Mouse (Mus musculus) lung, postnatal 14 days (tissue): ENCODE results near the gene Pet100.

Experiments used
- DNase-seq: peaks from one replicate; pipeline ENCODE4 v3.0.0; 2021

The Pet100 gene

DNA sequence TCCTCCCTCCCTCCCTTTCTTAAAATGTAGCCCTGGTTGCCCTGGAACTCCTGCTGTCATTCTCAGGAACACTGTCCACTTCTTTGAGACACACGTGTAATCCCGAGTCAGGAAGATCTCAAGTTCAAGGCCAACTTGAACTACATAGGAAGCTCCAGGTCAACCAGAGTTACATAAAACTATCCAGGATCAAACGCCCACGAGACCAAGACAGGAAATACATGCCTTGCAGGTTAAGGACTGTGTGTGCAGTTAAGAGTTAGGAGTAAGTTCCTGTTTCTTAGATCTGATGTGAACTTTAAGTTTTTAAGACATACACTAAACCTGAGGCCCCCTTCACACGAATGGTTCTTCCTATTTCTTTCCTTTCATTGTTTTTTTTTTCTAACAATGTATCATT, 5.6 kb downstream of the Pet100 start:
- no peak for DNase-seq

DNA sequence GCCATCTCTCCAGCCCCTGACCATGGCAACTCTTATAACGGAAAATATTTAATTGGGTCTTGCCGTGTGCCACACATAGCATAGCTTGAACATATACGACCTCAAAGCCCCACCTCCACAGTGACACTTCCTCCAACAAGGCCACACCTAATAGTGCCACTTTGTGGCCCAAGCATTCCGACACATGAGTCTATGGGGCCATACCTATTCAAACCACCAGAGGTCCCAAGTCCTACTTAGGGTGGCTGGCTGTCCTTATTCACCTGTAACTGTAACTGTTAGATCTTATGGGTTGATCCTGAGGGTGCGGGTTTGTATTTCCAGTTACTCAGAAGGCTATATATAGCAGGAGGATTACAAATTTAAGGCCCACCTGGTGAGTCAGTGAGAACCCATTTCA, 6.7 kb downstream of the Pet100 start:
- DNase-seq, result peak; percentile 25

DNA sequence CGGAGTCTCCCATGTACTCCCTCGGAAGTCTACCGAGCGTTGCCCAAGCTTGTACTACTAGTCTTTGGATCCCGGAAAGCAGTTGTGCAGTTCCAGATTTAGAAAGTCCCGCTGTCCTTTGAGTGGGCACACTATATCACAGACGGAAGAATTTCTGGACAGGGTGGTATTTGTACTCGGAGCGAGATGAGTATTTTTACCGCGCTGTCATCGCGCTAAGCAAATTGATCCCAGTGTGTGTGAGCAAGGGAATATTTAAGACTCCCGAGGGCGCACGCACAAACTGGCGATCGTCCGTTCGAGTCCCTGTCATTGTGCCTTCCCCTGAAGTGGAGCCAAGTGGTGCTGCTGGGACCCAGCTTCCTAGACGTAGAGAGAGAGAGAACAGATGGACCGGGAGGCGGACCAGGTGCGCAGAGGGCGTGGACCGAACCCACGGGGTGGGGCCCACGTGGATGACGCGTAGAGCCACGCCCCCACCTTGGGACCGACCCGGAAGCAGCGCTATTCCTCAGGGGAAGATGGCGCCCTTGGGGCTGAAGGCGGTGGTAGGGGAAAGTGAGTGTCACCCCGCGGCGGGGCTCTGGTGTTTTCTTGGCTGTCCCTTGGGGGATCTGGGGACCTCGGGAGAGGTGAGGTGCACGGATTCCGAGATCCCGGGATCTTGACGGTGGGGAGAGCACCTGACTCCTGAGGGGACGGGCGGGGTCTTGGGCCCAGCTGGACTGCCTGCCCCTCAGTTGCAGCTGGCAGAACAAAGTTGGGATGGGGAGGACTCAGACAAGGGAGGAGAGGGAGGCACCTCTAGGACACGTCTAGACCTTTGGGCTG, 9.5 kb downstream of the Pet100 start, which contains the start of gene Stxbp2:
Stxbp2 (plus strand) TSS at position 309 of the 831 bp plus-strand sequence.
- DNase-seq, result peak; percentile 84

DNA sequence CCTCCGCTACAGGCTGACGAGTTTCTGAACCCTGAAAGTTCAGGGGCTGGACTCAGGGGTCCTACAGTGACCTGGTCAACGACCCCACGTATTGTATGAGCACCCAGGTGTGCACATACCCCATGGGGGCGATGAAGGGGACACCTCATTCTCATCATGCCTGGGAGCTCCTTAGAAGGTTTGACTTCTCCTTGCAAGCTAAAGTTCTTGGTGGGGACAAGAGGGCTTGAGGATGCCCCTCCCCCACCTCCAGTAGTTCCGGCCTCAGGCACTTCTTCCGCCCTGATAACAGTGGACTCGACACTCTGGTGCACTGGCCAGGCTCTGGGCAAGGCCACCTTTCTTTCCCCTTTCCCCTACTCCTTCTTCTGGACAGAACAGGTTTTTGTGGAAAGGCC, 10.1 kb downstream of the Pet100 start:
- DNase-seq, result peak; percentile 53

- peak; percentile 66 for DNase-seq
Measured at GRCm38 (mm10) chr8:3645804-3646203, 24.5 kb downstream of the Pet100 start.

DNA sequence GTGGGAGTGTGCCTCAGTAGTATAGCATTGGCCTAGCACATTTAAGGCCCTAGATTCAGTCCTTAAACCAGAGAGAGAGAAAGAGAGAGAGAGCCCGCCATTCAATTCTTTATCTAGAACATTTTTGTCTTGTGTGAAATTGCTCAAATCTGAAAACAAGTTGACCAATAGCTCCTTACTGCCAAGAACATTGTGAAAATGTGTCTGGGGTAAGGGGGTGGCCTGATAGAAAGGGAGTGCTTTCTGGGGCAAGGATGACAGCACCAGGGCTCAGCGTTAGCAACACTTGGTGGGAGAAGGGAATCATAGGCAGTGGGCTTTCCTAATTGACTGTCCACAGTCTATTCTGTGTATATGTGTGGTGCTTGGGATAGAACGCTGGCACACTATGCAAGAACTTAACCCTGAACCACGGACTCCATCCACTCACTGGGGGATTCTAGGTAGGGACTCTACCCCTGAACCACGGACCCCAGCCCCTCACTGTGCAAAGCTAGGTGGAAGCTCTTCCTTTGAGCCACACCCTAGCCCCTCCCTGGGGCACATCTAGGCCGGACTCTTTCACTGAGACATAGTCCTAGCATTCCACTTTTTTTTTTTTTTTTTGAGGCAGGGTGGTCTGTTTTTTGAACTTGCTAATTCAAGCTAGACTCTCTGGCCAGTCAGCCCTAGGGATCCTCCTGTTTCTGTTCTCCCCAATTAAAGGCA, 25.6 kb downstream of the Pet100 start:
- no peak for DNase-seq

- no peak for DNase-seq
Measured at GRCm38 (mm10) chr8:3647561-3647960, 26.2 kb downstream of the Pet100 start.

DNA sequence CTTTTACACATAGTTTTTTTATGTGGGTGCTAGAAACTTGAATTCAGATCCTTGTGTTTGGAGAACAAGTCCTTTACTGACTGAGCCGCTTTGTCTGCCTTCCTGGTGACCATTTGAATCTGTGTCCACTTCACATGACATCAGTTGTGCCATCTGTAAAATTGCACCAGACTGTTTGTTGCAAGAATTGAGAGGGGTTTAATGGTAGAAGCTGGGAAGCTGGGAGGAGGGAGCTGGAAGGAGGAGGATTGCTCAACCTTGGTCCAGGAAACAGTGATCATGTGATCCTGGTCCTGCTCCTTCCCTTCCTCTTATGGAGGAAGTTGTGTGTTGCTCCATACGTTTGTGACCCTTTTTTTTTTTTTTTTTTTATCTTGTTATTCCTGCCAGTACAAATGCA, 26.9 kb downstream of the Pet100 start:
- DNase-seq, result no peak

- DNase-seq, result no peak
Measured at GRCm38 (mm10) chr8:3648990-3649389, 27.6 kb downstream of the Pet100 start.

DNA sequence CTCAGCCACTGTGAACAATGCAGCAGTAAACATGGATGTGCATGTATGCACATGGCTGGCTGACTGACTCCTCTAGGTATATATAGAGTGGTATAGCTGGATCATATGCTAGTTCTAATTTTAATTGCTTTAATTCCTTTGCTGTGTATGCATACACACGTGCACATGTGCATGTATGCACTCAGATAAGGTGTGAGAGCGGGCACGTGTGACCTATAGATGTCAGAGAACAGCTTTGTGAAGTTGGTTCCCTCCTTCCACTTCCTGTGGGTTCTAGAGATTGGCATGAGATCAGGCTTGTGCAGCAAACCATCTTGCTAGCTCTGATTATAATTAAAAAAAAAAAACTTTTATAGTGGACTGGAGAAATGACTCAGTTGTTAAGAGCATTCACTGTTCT, 31.5 kb downstream of the Pet100 start:
- DNase-seq, result no peak

DNA sequence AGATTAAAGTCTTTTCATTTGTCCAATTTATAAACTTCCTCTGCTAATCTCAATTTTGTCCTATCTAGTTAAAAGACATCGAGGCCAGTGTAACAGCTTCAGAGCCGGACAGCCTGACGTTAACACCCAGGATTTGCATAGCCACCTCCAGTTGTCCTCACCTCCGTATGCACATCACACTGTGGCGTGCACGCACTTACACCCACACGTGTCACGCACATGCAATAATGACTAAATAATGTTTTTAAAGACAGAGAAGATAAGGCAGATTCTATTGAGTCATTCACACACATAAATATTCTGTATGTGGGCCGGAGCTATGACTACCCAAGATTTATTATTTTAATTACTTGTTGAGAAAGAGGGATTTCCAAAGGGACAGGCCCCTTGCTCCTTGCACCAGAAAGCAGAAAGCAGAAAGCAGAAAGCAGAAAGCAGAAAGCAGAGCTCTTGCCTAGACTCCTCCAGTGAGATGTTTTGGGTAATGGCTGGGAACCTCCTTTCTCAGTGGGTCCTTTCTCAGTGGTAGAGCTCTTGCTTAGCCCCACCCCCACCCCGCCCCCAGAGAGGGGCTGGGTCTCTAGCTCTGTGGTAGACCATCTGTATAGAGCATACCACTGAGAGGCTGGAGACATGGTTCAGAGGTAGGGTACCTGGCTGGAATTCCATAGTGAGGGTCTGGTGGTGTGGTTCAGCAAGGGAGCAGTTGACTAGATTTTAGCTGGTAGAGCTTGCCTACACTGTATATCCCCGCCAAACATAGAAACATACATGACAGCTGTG, 33.6 kb downstream of the Pet100 start:
- no peak for DNase-seq

DNA sequence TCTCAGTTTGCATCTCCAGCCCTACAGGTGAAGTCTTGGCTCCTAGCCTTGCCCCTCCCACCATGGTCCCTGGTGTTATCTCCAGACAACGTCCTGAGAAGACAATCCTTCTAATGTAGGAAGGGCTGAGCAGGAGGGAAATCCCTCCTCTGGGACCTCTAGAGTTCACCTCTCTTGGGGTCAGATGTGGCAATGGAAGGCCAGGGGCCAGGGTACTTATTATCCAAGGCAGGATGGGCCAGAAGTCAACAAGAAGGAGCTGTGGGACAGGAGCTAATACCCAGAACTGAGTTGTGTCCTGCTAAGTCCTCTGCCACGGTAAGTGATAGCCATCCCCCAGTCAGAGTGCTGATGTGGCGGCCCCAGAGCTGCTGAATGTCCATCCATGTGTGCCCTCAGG, 34.2 kb downstream of the Pet100 start, which contains the start of gene Retn:
Retn (plus strand) TSS at position 245 of the 400 bp plus-strand sequence.
- DNase-seq, result no peak

DNA sequence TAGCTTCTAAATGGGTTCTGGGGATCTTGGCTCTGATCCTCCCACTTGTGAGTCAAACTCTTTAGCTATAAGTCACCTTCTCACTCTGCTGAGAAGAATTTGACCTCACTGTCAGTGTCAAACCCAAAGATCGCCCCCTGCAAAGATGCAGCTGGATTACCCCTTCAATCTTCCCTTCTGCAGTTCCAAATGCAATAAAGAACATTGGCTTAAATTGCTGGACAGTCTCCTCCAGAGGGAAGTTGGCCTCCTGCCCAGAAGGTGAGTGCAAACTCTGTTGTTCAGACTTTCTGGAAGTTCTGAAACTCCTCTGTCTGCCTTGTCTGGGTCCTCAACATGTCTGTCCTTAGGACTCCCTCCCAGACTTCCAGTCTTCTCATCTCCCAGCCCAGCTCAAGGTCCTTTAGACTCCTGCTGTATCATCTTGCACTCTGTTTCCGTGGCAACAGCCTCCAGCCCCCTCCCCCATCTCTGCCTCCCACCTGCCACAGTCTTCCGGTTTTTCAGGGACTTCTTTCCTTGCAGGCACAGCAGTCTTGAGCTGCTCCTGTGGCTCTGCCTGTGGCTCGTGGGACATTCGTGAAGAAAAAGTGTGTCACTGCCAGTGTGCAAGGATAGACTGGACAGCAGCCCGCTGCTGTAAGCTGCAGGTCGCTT, 35.5 kb downstream of the Pet100 start:
- no peak for DNase-seq

DNA sequence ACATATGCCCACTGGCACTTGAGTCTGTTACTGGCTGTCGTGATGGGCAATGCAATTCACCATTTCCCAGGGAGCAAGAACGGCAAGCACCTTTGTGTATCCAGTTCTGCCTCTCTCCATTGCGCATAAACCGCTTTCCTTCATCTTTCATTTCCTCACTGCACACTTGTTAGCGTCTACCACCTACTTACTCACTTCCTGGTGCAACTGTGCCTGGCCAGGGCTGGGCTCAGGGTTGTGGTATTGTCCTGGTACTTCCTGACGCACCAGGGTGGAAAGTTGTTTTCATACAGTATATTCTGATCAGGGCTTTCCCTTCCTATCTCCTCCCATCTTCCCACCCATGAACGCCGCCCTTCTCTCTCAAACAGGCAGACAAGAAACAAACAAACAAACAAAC, 39.5 kb downstream of the Pet100 start:
- no peak for DNase-seq

DNA sequence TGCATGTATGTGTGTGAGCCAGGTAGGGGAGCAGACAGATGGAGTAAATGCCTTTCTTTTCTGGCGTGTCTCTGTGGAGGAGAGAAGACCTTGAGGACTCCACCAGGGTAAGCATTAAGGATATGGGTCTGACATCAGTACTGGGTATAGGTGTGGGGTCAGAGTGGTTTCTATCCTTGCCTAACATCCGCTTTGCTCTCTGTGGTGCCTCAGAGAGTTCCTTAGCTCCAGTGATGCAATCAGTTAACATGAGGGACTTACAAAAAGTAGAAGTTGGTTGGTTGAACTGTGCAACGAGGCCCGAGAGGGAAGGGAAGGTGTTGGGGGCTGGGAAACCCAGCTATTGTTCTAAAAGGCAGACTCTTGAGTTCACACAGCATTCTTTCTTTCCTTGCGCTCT, 43.1 kb downstream of the Pet100 start:
- no peak for DNase-seq

- no peak for DNase-seq
Measured at GRCm38 (mm10) chr8:3665507-3665906, 44.2 kb downstream of the Pet100 start, which contains the start of gene Mcemp1. TSS of gene Mcemp1 (plus strand) at chr8:3665754.

DNA sequence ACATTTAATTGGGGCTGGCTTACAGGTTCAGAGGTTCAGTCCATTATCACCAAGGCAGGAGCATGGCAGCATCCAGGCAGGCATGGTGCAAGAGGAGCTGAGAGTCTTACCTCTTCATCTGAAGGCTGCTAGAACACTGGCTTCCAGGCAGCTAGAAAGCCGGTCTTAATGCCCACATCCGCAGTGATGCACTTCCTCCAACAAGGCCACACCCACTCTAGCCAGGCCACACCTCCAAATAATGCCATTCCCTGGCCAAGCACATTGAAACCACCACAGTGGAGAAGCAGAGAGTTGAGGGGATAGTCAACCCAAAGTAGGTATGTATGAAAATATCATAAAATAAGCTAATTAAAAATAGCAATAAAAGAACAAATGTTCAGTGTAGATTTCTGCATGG, 49.0 kb downstream of the Pet100 start:
- DNase-seq, result peak; percentile 37

DNA sequence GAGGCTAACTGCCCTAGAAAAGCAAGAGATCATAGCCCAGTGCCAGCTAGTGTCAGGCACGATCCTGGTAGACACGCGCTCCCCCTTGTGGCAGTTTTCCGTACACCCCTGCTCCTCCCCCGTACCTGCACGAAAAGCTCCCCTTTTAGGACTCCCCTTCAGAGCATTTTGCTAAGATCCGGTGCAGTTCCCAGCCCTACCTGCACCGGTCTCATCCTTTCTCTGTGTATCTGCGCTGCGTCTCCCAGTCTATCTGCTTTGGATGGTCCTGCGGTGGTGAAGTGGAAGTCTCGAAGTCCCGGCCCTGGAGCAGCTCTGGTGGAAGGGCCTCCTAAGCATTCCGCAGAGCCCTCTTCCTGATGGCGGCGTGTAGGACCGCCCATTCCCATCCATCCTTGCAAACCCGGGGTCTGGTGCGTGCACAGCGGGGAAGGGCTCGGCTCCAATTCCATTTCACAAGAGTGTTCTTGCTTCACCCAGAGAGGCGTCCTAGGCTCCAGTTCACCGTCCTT, 50.7 kb downstream of the Pet100 start, which contains the start of gene Fcor:
Fcor (minus strand) TSS at position 383 of the 512 bp plus-strand sequence.
- DNase-seq, result peak; percentile 89

DNA sequence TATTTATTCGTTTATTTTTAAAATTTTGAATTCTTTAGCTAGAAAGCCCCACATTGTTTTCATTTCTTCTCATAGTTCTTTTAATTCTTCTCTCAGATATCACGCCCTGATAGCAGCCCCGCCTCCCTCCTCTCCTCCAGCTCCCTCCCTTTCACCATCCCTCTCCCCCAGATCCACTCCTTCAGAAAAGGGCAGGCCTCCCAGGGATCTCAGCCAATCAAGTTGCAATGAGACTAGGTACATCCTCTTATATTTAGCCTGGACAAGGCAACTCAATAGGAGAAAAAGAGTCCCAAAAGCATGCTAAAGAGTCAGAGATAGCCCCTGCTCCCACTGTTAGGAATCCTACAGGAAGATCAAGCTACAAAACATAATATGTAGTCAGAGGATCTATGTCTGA, 53.3 kb downstream of the Pet100 start:
- no peak for DNase-seq
